15 mouse cellular contexts compared by ENCODE assay signal in the genomic region with DNA sequence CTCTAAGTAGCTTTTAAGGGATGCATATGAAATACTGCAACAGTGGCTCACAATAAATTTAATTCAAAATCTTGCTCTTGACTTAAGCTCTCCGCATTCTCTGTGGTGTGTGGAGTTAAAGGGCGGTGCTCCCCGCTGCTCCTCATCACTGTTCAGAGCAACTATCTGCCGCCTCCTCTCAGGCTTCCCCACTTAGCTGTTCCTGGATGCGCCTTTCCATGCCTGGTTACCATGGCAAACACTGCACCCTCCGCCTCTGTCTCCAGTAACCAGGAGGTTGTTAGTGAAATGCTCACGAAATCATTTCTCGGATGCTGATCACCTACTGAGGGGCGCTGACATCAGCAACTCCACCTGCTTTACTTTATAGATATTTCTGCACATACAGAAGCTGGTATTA.
DNase-seq lines count a peak whose midpoint lies in the region; ATAC-seq and TF ChIP-seq lines count a peak whose summit lies in the region.
"Had no signal": no experiment of that assay in that cellular context is flagged by ENCODE, and none has a peak within 500 bp of the region (broad histone marks: within the 10 kb centered on the region; RNA-seq: fewer than 3 reads in every experiment).

No protein-coding gene starts in this region.

- H3K27ac ChIP-seq in midbrain, embryonic 11.5 days (ENCODE audit: low read depth, low read length), result no peak overlapping the region
- H3K27ac ChIP-seq in midbrain, embryonic 10.5 days (replicated peaks), result no peak overlapping the region
- H3K27ac ChIP-seq in layer of hippocampus, adult 2 months, result peak overlapping the region; percentile 71
- H3K27ac ChIP-seq: liver, embryonic 12.5 days had no signal

- H3K4me1 ChIP-seq in midbrain, embryonic 11.5 days (ENCODE audit: control insufficient read depth, insufficient read depth, low read length), result no peaks in the 10 kb centered on the region
- no peaks in the 10 kb centered on the region for H3K4me1 ChIP-seq in midbrain, embryonic 10.5 days
- H3K4me1 ChIP-seq: liver, embryonic 12.5 days had no signal

- intact Hi-C loops in left cerebral cortex, postnatal 25 days (cut with DNase I), result no loop called here

- H3K9ac ChIP-seq in midbrain, embryonic 11.5 days (ENCODE audit: low read length), result no peak overlapping the region
- H3K9ac ChIP-seq: liver, embryonic 12.5 days had no signal

- no peaks in the 10 kb centered on the region for H3K36me3 ChIP-seq in midbrain, embryonic 11.5 days (ENCODE audit: control insufficient read depth, insufficient read depth, low read length)
- no peaks in the 10 kb centered on the region for H3K36me3 ChIP-seq in midbrain, embryonic 10.5 days
- H3K36me3 ChIP-seq: liver, embryonic 12.5 days had no signal

- H3K9me3 ChIP-seq in midbrain, embryonic 11.5 days (ENCODE audit: control insufficient read depth, low read length), result no peaks in the 10 kb centered on the region
- H3K9me3 ChIP-seq in midbrain, embryonic 10.5 days (replicated peaks), result no peaks in the 10 kb centered on the region
- H3K9me3 ChIP-seq: liver, embryonic 12.5 days had no signal

- H3K27me3 ChIP-seq in midbrain, embryonic 11.5 days (ENCODE audit: control insufficient read depth, insufficient read depth, low read length), result no peaks in the 10 kb centered on the region
- no peaks in the 10 kb centered on the region for H3K27me3 ChIP-seq in midbrain, embryonic 10.5 days (ENCODE audit: low read depth, poor library complexity, severe bottlenecking)

- DNase-seq in midbrain, embryonic 11.5 days (ENCODE audit: low spot score, missing footprints), result peak; percentile 39
- no peak for DNase-seq in midbrain, embryonic 10.5 days (ENCODE audit: low spot score)
- DNase-seq in layer of hippocampus, adult 2 months (ENCODE audit: low spot score in 2 of 2), result peak; percentile 65 to 80
- DNase-seq in left cerebral cortex, postnatal 25 days (ENCODE audit: low spot score in 2 of 2), result peak; percentile 57 to 79
- DNase-seq in telencephalon, adult 2 months (ENCODE audit: low read depth, low spot score), result peak; percentile 76
- DNase-seq in neural tube, embryonic 10.5 days (ENCODE audit: extremely low spot score, low spot score), result no peak
- no peak for DNase-seq in testis, postnatal 10 days (ENCODE audit: low spot score)
- DNase-seq in B cell, adult 2 months, result no peak
- DNase-seq: cerebellum, adult 8-10 months; heart, adult 18-20 months; kidney, adult 9 months had no signal

- ATAC-seq in midbrain, embryonic 11.5 days (ENCODE audit: low FRiP score), result no peak
- ATAC-seq: forebrain, embryonic 16.5 days; hindbrain, embryonic 16.5 days; liver, embryonic 12.5 days; lung, postnatal 0 days had no signal

- no peak overlapping the region for H3K4me3 ChIP-seq in midbrain, embryonic 11.5 days (ENCODE audit: low read depth, low read length)
- H3K4me3 ChIP-seq in midbrain, embryonic 10.5 days, result no peak overlapping the region
- H3K4me3 ChIP-seq in layer of hippocampus, adult 2 months, result no peak overlapping the region
- H3K4me3 ChIP-seq: liver, embryonic 12.5 days had no signal

- no peak for TF ChIP-seq CTCF in layer of hippocampus, adult 2 months (conservative IDR thresholded peaks at IDR 0.05)

- 75% methylated on average over 9 of the region's 9 CpGs for WGBS in midbrain, embryonic 11.5 days
- 78% methylated on average over 9 of the region's 9 CpGs for WGBS in midbrain, embryonic 10.5 days

- no peak overlapping the region for H3K4me2 ChIP-seq in midbrain, embryonic 11.5 days
- H3K4me2 ChIP-seq: liver, embryonic 12.5 days had no signal

Comparison
In these comparisons a context has a peak if more than half of its experiments do, and no peak if none do; other contexts are left out.
1. DNase-seq: peak in midbrain, embryonic 11.5 days (single experiment), layer of hippocampus, adult 2 months (2 of 2), left cerebral cortex, postnatal 25 days (2 of 2) and telencephalon, adult 2 months (single experiment); none in midbrain, embryonic 10.5 days (single experiment), neural tube, embryonic 10.5 days (single experiment), testis, postnatal 10 days (single experiment) and B cell, adult 2 months (0 of 2).